Mouse (Mus musculus): ENCODE results near the gene Zfp27. TPM values are rescaled to one million over a fixed set of nuclear protein-coding genes. Genes with fewer than 3 reads are reported as not detected.

Zfp27 gene
- total and polyA plus RNA-seq, 3 experiments = 8.4 to 9.7 (median 9.0) TPM

DNA sequence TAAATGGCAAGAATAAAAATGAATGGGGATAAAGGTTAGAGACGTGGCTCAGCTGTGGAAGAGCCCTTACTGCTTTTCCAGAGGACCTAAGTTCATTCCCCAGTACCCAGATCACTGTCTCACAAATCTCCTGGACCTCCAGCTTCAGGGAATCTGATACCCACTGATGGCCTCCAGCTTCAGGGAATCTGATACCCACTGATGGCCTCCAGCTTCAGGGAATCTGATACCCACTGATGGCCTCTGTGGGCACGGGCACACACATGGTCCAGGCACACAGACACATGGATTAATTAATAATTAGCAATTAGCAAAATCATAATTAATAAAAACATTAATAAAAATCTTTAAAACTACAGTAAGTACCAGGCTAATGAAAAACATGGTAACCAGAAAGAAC, 16.4 kb upstream of the Zfp27 start:
- Histone ChIP-seq H3K4me1 (ENCODE audit: control insufficient read depth in 1 of 2, insufficient read depth in 2 of 2) (peaks cover 0 to 18% of the 10 kb centered on the region in 2 experiments; a peak in 2 of 4 replicates), H3K9me3 (replicated peaks; ENCODE audit: low read length) (peaks cover 5% of the 10 kb centered on the region), H3K4me3 (replicated peaks in 1 of 3; ENCODE audit: low read depth in 2 of 3, low read length in 2 of 3, poor library complexity in 1 of 3) (no peak overlapping the region), H3K27me3 (replicated peaks) (no peaks in the 10 kb centered on the region), H3K79me2 (replicated peaks; ENCODE audit: control insufficient read depth, extremely low read depth, insufficient read depth, poor library complexity, severe bottlenecking) (no peaks in the 10 kb centered on the region), H3K4me2 (ENCODE audit: insufficient read depth, low read depth, poor library complexity, severe bottlenecking) (no peak overlapping the region), H3K36me3 (replicated peaks in 1 of 2; ENCODE audit: control insufficient read depth in 1 of 2, insufficient read depth in 1 of 2, low read length in 1 of 2) (peaks cover 0 to 19% of the 10 kb centered on the region in 2 experiments), H3K27ac (ENCODE audit: insufficient read depth, low read depth) (no peak overlapping the region), H3K9ac (ENCODE audit: insufficient read depth, low read depth) (no peak overlapping the region)
- DNase-seq (ENCODE audit: extremely low read depth) = no peak
- no peak for TF ChIP-seq HCFC1 (IDR thresholded peaks at IDR 0.05; ENCODE audit: low read depth, low read length)
- TF ChIP-seq ZKSCAN1 (IDR thresholded peaks at IDR 0.05; ENCODE audit: borderline replicate concordance, low read depth, low read length) = no peak
- no peak for TF ChIP-seq ETS1 (conservative IDR thresholded peaks at IDR 0.05; ENCODE audit: low read depth, low read length)
- TF ChIP-seq MAFK (IDR thresholded peaks at IDR 0.05; ENCODE audit: insufficient replicate concordance, low read length) = no peak
- no peak for TF ChIP-seq E2F4 (IDR thresholded peaks at IDR 0.05; ENCODE audit: insufficient replicate concordance, low read depth, low read length)
- no peak for TF ChIP-seq UBTF (IDR thresholded peaks at IDR 0.05; ENCODE audit: low read depth, low read length)
- no peak for TF ChIP-seq NRF1 (IDR thresholded peaks at IDR 0.05; ENCODE audit: low read depth, low read length)
- TF ChIP-seq JUND (conservative IDR thresholded peaks at IDR 0.05; ENCODE audit: low read depth, low read length) = no peak
- TF ChIP-seq EP300 (IDR thresholded peaks at IDR 0.05; ENCODE audit: low read length) = no peak
- TF ChIP-seq POLR2A (IDR thresholded peaks at IDR 0.05; ENCODE audit: low read depth, low read length) = no peak
- no peak for TF ChIP-seq GABPA (IDR thresholded peaks at IDR 0.05; ENCODE audit: insufficient replicate concordance, low read depth, low read length)
- TF ChIP-seq ZNF384 (IDR thresholded peaks at IDR 0.05; ENCODE audit: low read depth, low read length) = no peak
- no peak for TF ChIP-seq PAX5 (IDR thresholded peaks at IDR 0.05; ENCODE audit: low read length)
- no peak for TF ChIP-seq RCOR1 (conservative IDR thresholded peaks at IDR 0.05; ENCODE audit: low read depth, low read length)
- TF ChIP-seq SMC3 (IDR thresholded peaks at IDR 0.05; ENCODE audit: low read depth, low read length) = no peak
- in situ Hi-C loops (cut with MboI; ENCODE audit: low pct_ligation_motif_present, low pct_unique_long_range_greater_than_20kb, low sequenced_read_pairs) (no loop called here), dilution Hi-C loops (cut with MboI; ENCODE audit: extremely low pct_ligation_motif_present, extremely low pct_unique_long_range_greater_than_20kb, low sequenced_read_pairs) (no loop called here)

- Histone ChIP-seq H3K9me3 (replicated peaks; ENCODE audit: low read length) (peaks cover 5% of the 10 kb centered on the region), H3K4me1 (ENCODE audit: control insufficient read depth in 1 of 2, insufficient read depth in 2 of 2) (peaks cover 0 to 18% of the 10 kb centered on the region in 2 experiments; a peak in 2 of 4 replicates), H3K4me3 (replicated peaks in 1 of 3; ENCODE audit: low read depth in 2 of 3, low read length in 2 of 3, poor library complexity in 1 of 3) (peak overlapping the region; percentile 2 to 47 (median 21)), H3K27me3 (replicated peaks) (no peaks in the 10 kb centered on the region), H3K27ac (ENCODE audit: insufficient read depth, low read depth) (no peak overlapping the region), H3K79me2 (replicated peaks; ENCODE audit: control insufficient read depth, extremely low read depth, insufficient read depth, poor library complexity, severe bottlenecking) (no peaks in the 10 kb centered on the region), H3K4me2 (ENCODE audit: insufficient read depth, low read depth, poor library complexity, severe bottlenecking) (peak overlapping the region; percentile 7; the same call in 1 of the 2 replicates), H3K36me3 (replicated peaks in 1 of 2; ENCODE audit: control insufficient read depth in 1 of 2, insufficient read depth in 1 of 2, low read length in 1 of 2) (peaks cover 0 to 30% of the 10 kb centered on the region in 2 experiments), H3K9ac (ENCODE audit: insufficient read depth, low read depth) (no peak overlapping the region)
- dilution Hi-C loops (cut with MboI; ENCODE audit: extremely low pct_ligation_motif_present, extremely low pct_unique_long_range_greater_than_20kb, low sequenced_read_pairs) = no loop called here
- in situ Hi-C loops (cut with MboI; ENCODE audit: low pct_ligation_motif_present, low pct_unique_long_range_greater_than_20kb, low sequenced_read_pairs) = no loop called here
- peak; percentile 88 for DNase-seq (ENCODE audit: extremely low read depth)
- TF ChIP-seq GABPA (IDR thresholded peaks at IDR 0.05; ENCODE audit: insufficient replicate concordance, low read depth, low read length) (no peak), USF1 (IDR thresholded peaks at IDR 0.05; ENCODE audit: low read depth, low read length) (no peak), UBTF (IDR thresholded peaks at IDR 0.05; ENCODE audit: low read depth, low read length) (no peak), TCF12 (IDR thresholded peaks at IDR 0.05; ENCODE audit: low read depth, low read length) (no peak), CHD1 (IDR thresholded peaks at IDR 0.05; ENCODE audit: low read depth, low read length) (no peak), MXI1 (IDR thresholded peaks at IDR 0.05; ENCODE audit: low read depth, low read length) (peak; percentile 90), MEF2A (IDR thresholded peaks at IDR 0.05; ENCODE audit: borderline replicate concordance, low read depth, low read length) (no peak), POLR2A (IDR thresholded peaks at IDR 0.05; ENCODE audit: low read depth, low read length) (peak; percentile 49; the same call in 1 of the 2 replicates), ZKSCAN1 (IDR thresholded peaks at IDR 0.05; ENCODE audit: borderline replicate concordance, low read depth, low read length) (no peak), NRF1 (IDR thresholded peaks at IDR 0.05; ENCODE audit: low read depth, low read length) (no peak), RAD21 (IDR thresholded peaks at IDR 0.05; ENCODE audit: low read depth, low read length) (no peak), MAX (IDR thresholded peaks at IDR 0.05; ENCODE audit: low read length) (0 out of 2 replicates have a peak, but pooled peaks have one; percentile 12), MAFK (IDR thresholded peaks at IDR 0.05; ENCODE audit: insufficient replicate concordance, low read length) (no peak), TBP (conservative IDR thresholded peaks at IDR 0.05; ENCODE audit: low read depth, low read length) (peak; percentile 67; the same call in 1 of the 2 replicates), ETS1 (conservative IDR thresholded peaks at IDR 0.05; ENCODE audit: low read depth, low read length) (peak; percentile 41), USF2 (conservative IDR thresholded peaks at IDR 0.05; ENCODE audit: low read depth, low read length) (no peak), JUND (conservative IDR thresholded peaks at IDR 0.05; ENCODE audit: low read depth, low read length) (peak; percentile 55), ZC3H11A (IDR thresholded peaks at IDR 0.05; ENCODE audit: low read depth, low read length) (no peak), IRF4 (IDR thresholded peaks at IDR 0.05; ENCODE audit: low read depth, low read length) (no peak), JUN (IDR thresholded peaks at IDR 0.05; ENCODE audit: insufficient read depth, low read depth, low read length) (peak; percentile 53; the same call in 1 of the 2 replicates), POLR2AphosphoS2 (IDR thresholded peaks at IDR 0.05; ENCODE audit: low read depth, low read length) (no peak), SMC3 (IDR thresholded peaks at IDR 0.05; ENCODE audit: low read depth, low read length) (no peak), CHD2 (IDR thresholded peaks at IDR 0.05; ENCODE audit: low read length) (no peak), KAT2A (IDR thresholded peaks at IDR 0.05; ENCODE audit: insufficient replicate concordance, low read length) (no peak)
Observed at GRCm38 (mm10) chr7:29921439-29922093, 15.2 kb upstream of the Zfp27 start.
